Mouse (Mus musculus) granulocyte monocyte progenitor cell, adult 5-6 weeks (primary cell): Measurements from ENCODE around the gene Hoxa4. TPM values are rescaled to one million over a fixed set of nuclear protein-coding genes. Genes with fewer than 3 reads are reported as not detected.

Experiments
- ATAC-seq: replicated peaks from 2 replicates; pipeline ENCODE4 v1.8.0; 2016; ENCODE audit warnings: mild to moderate bottlenecking, moderate TSS enrichment, inconsistent platforms; ENCODE audit not compliant: poor library complexity, severe bottlenecking
- total RNA-seq, 2 experiments: library from RNA; stranded (forward) in 1 of 2; stranded (reverse) in 1 of 2; fragments of 200-712, 200-1000 nt in 1 of 2; fragments of >200 nt in 1 of 2; fragmentation: Nextera tagmentation in 1 of 2; gene quantifications; 2 replicates each; pipeline ENCODE4 v1.2.3; 2014 to 2017

The Hoxa4 gene
- total RNA-seq, 2 experiments from 2014 or later, result 0.15 to 0.41 TPM

DNA sequence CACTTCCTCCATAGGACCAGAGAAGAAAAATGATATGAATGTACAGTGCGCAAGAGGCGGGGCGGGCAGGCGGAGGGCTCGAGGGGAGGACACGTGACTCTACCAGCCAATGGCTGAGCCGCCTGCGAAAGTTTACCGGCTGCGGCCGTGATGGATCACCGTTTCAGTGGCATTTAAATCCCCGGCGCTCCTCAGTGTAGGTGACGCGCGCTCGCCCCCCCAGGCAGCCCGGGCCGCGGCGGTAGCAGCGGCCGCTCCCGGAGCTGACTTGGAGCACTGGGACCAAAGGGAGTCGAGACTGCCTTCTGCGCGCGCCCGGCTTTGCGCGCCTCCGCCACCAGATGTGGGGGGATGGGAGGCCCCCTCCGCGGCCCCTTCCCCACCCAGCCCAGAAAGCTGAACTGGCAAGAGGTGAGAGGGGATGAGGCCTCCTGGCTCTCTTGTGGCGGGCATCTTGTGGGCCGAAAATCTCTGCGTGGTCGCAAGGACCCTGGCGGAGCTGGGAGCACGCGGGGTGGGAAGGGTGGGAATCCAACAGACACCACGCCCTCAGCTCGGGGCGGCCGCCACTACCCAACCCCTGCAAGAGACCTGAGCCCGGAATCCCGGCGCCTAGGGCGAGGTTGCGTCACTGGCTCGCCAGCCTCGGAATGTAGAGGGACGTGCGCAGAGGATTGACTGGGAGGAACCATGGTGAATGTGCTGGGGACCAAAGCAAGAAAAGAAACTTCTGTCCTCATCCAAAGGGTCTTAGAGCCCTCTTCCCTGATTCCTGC lies 33.1 kb downstream of the Hoxa4 start, which contains the start of gene Hoxa1:
TSS of gene Hoxa1 (minus strand) at position 42 of the 776 bp plus-strand sequence.
- ATAC-seq, result peak; percentile 86

DNA sequence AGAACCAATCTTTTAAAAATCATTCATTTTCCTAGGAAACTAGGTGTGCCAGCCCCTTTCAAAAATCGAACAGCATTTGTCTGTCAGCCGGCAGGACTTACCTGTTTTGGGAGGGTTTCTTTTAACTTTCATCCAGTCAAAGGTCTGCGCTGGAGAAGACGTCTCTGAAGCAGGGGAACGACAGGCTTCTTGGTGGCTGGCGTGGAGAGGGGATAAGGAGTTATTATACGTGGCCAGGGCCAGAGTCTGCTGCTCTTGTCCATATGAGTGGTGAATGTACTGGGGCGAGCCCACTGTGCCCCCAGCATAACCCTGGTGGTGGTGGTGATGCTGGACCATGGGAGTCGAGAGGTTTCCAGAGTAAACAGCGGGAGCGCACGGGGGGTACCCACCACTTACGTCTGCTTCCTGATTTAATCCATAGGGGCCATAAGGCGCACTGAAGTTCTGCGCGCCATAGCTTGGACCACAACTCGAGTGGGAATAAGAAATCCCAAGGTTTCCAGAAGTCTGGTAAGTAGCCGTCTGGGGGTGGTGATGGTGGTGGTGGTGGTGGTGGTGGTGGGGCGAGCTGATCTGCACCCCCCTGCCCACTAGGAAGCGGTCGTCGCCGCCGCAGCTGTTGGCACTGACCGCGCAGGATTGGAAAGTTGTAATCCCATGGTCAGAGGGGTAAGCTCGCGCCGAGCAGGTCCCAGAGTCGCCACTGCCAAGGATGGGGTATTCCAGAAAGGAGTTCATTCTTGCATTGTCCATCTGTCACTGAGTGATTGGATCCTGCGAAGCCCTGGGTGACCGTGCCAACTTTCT lies 33.9 kb downstream of the Hoxa4 start:
- no peak for ATAC-seq

DNA sequence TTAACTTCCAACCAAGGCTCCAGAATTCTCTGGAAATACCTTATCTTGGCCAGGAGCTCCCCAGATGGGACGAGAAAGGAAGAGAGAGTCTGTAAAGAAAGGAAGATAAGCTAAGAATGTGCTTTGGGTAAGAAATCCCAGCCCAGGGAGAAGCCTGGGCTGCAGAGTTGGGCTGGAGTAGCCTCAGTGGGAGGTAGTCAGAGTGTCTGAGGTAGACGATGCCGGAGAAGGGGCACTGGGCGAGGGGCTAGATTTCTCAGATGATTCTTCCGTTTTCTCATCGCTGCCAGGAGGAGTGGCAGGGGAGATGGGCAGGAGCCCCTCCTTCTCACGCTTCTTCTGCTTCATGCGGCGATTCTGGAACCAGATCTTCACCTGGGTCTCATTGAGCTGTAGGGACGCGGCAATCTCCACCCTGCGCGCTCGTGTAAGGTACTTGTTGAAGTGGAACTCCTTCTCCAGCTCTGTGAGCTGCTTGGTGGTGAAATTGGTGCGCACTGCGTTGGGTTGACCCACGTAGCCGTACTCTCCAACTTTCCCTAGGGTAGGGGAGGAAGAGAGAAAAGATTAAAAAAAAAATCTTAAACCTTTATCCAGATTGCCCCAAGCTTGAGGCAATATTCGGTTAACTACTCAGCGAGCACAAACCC lies 34.9 kb downstream of the Hoxa4 start:
- no peak for ATAC-seq

DNA sequence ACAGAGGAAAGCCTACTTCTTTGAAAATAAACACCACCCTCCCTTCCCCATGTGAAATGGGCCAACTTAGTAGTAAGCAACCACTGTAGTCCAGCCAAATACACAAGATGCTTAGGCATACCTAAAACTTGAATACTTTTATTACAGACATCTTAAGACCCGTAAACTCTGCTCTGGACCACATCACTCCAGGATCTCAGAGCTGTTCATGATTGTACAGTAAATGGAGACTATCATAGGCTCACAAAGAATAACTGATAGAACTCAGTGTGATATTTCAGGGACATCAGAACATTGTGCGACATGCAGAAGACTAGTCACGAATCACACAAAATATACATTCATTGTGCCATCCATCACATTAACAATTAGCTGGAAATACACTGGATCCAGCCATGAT lies 36.1 kb downstream of the Hoxa4 start:
- no peak for ATAC-seq

DNA sequence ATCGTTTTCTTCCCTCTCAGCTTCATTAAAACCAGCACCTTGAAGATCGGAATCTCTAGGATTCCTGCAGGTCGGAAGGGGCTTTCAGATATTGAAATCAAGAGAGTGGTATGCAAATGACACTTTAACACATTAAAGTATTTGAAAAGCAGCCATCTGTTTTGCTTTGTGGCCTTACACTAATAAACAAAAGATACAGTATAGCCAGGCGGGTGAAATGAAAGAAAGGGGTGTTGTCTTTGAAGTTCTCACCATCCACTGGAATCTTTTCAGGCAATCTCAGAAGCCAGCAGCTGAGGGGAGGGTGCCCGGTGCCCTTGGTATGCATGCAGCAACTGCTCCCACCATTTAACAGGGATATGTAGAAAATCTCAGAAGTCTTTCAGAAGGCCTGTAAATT lies 37.5 kb downstream of the Hoxa4 start:
- no peak for ATAC-seq

DNA sequence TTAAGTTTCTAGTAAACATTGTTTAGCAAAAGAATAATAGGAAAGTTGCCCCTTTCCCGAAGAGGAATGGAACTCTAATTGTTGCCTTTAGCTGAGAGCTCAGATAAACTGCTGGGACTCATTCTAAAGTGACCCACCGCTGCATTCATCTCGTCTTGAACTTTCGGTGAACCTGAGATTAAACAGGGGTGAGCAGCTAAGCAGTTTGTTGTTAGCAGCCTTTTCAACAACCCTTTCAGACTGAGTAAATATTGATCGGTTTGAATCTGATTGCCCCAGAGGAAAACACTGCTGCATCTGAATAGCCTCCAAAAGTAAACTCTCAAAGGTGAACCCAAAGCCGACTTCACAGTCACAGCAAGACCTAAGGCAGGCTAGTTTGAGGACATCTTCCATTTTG lies 38.3 kb downstream of the Hoxa4 start:
- ATAC-seq, result no peak

DNA sequence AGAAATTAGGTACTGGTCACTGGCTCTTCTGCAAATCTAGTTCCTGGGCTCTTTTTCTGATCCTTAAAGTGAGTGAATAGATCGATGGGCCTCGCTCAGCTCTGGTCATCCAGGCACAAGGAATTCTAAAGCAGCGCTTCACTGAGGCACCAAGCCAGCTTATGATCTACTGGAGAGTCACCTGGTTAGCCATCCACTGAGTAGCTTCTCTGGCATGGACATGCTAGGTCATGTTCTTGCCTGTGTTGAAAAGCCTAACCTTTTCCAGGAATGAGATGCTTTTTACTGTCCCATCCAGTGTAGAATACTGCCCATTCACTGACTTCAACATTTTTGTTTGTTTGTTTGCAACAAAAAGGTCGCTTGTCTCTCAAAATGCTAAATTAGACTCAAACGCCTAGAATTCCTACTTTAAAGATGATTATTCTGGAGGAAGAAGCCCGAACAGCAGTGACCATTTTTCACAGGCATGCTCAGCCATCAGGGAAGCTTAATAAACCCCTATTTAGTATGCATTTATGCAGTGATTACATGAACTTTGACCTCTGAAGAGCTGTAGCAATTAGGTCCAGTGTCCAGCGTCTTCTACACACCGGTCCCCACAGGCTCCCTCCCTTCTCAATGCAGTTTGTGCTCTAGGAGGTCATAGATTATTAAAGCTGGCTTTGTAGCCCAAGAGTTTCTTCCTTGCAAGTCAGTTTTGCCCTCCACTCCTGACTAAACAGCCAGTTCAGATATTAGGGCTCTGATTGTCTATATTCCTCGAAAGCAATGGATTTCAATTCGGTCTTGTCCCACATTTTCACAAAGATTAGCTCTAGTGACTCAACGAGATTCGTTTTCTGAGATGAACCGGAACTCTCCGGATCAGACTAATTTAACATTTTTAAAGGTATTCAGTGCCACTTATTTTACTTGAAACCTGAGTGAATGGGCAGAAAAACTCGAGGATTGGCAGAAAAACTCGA lies 39.0 kb downstream of the Hoxa4 start:
- no peak for ATAC-seq

- no peak for ATAC-seq
These were observed 40.0 kb downstream of the Hoxa4 start for GRCm38 (mm10) chr6:52151571-52151970.

DNA sequence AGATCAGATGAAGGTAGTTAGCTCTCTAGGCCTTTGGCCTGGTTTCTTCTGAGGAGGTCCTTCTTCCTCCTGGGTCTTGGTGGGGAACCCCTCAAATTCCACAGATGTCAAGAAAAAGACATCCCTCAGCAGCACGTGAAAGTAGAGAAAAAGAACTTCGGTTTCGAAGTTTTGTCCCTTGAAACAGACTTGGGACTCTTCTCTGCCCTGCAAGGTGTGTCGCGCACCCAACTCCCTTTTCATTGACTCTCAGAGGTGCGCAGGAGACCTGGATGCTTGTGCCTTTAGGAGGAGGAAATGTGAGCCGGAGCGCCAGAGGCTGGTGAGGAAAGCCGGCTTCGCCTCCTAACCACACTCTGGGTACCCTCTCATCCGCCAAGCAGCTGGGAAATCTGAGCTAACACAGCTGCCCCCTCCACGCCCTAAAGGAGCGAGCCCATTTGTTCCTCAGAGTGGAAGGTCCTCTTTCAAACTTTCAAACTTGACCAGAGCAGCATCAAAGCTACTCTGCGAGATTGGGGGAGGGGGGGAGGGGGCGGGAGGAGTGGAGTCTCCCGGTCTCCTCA lies 41.1 kb downstream of the Hoxa4 start:
- ATAC-seq, result peak; percentile 33; the same call in 1 of the 2 replicates

Other genes starting within 250 kb of the Hoxa4 start
- gene Skap2, start 179.2 kb downstream of the Hoxa4 start, total RNA-seq (2014; fragmentation: Nextera tagmentation), result 83.9 and 91.6 TPM in 2 replicates
- 163 and 204 TPM in 2 replicates for gene Skap2, start 179.2 kb downstream of the Hoxa4 start, total RNA-seq (2017)
- gene Hoxa1, start 33.4 kb downstream of the Hoxa4 start, total RNA-seq (2014; fragmentation: Nextera tagmentation), result 0.43 TPM in 1 of 2 replicates, not detected in the other
- 0.46 TPM in 1 of 2 replicates, not detected in the other for gene Hoxa1, start 33.4 kb downstream of the Hoxa4 start, total RNA-seq (2017)
- gene Hoxa2, start 26.9 kb downstream of the Hoxa4 start, total RNA-seq (2014; fragmentation: Nextera tagmentation), result 0.53 TPM in 1 of 2 replicates, not detected in the other
- not detected in 2 replicates for gene Hoxa2, start 26.9 kb downstream of the Hoxa4 start, total RNA-seq (2017)
- not detected in 2 replicates for gene 5730596B20Rik, start 14.3 kb downstream of the Hoxa4 start, total RNA-seq (2014; fragmentation: Nextera tagmentation)
- not detected in 2 replicates for gene 5730596B20Rik, start 14.3 kb downstream of the Hoxa4 start, total RNA-seq (2017)
- gene Hoxa5, start 12.8 kb upstream of the Hoxa4 start, total RNA-seq (2014; fragmentation: Nextera tagmentation), result 2.3 and 2.8 TPM in 2 replicates
- 0.36 and 0.43 TPM in 2 replicates for gene Hoxa5, start 12.8 kb upstream of the Hoxa4 start, total RNA-seq (2017)
- 1.3 TPM in 1 of 2 replicates, not detected in the other for gene Hoxa6, start 17.0 kb upstream of the Hoxa4 start, total RNA-seq (2014; fragmentation: Nextera tagmentation)
- 0.41 TPM in 1 of 2 replicates, not detected in the other for gene Hoxa6, start 17.0 kb upstream of the Hoxa4 start, total RNA-seq (2017)
- gene Hoxa3, start 21.6 kb upstream of the Hoxa4 start, total RNA-seq (2014; fragmentation: Nextera tagmentation), result 1.7 and 3.1 TPM in 2 replicates
- 0.34 TPM in 1 of 2 replicates, not detected in the other for gene Hoxa3, start 21.6 kb upstream of the Hoxa4 start, total RNA-seq (2017)
- not detected in 2 replicates for gene Gm28308, start 21.6 kb upstream of the Hoxa4 start, total RNA-seq (2014; fragmentation: Nextera tagmentation)
- not detected in 2 replicates for gene Gm28308, start 21.6 kb upstream of the Hoxa4 start, total RNA-seq (2017)
- 18.3 and 20.5 TPM in 2 replicates for gene Hoxa7, start 30.1 kb upstream of the Hoxa4 start, total RNA-seq (2014; fragmentation: Nextera tagmentation)
- 6.4 and 10.8 TPM in 2 replicates for gene Hoxa7, start 30.1 kb upstream of the Hoxa4 start, total RNA-seq (2017)
- gene Hoxa9, start 39.3 kb upstream of the Hoxa4 start, total RNA-seq (2014; fragmentation: Nextera tagmentation), result 8.9 and 14.7 TPM in 2 replicates
- gene Hoxa9, start 39.3 kb upstream of the Hoxa4 start, total RNA-seq (2017), result 16.8 and 24.4 TPM in 2 replicates
- 0.47 TPM in 1 of 2 replicates, not detected in the other for gene Hoxa10, start 49.1 kb upstream of the Hoxa4 start, total RNA-seq (2014; fragmentation: Nextera tagmentation)
- 0.57 TPM in 1 of 2 replicates, not detected in the other for gene Hoxa10, start 49.1 kb upstream of the Hoxa4 start, total RNA-seq (2017)
- not detected in 2 replicates for gene Hoxa11, start 54.1 kb upstream of the Hoxa4 start, total RNA-seq (2014; fragmentation: Nextera tagmentation)
- gene Hoxa11, start 54.1 kb upstream of the Hoxa4 start, total RNA-seq (2017), result not detected in 2 replicates
- not detected in 2 replicates for gene Hoxa13, start 69.1 kb upstream of the Hoxa4 start, total RNA-seq (2014; fragmentation: Nextera tagmentation)
- not detected in 2 replicates for gene Hoxa13, start 69.1 kb upstream of the Hoxa4 start, total RNA-seq (2017)
- not detected in 2 replicates for gene Evx1, start 121.7 kb upstream of the Hoxa4 start, total RNA-seq (2014; fragmentation: Nextera tagmentation)
- gene Evx1, start 121.7 kb upstream of the Hoxa4 start, total RNA-seq (2017), result not detected in 2 replicates